Mouse (Mus musculus): ENCODE measurements around the gene Mthfd1l.

Mthfd1l gene

DNA sequence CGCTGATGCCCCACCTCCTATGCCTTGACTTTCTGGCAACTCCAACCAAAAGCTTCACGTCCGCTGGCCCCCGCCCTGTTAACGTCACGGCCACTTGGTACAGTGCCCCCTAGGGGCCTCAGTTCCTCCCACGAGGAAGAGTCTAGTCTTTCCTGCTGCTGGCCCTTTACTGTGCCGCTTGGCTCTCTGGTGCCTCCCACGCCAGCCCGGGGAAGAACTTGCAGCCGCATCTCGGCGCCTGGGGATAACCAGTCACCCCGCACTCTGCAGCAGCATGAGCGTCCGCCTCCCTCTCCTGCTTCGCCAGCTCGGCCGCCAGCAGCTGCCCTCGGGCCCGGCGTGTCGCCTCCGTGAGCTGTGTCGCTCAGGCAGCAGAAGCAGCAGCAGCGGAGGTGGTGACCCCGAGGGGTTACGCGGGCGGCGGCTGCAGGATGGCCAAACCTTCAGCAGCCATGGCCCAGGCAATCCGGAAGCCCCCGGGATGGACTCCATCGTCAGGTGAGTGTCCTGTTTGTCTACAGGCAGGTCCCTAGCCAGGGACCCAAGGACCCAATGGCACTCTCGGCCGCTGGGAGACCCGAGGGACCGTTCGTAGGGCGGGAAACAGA lies at the start of gene Mthfd1l:
TSS of gene Mthfd1l (plus strand) at position 138 of the 608 bp plus-strand sequence.
- peak; percentile 88 to 90 for DNase-seq (ENCODE audit: low spot score in 2 of 2)

DNA sequence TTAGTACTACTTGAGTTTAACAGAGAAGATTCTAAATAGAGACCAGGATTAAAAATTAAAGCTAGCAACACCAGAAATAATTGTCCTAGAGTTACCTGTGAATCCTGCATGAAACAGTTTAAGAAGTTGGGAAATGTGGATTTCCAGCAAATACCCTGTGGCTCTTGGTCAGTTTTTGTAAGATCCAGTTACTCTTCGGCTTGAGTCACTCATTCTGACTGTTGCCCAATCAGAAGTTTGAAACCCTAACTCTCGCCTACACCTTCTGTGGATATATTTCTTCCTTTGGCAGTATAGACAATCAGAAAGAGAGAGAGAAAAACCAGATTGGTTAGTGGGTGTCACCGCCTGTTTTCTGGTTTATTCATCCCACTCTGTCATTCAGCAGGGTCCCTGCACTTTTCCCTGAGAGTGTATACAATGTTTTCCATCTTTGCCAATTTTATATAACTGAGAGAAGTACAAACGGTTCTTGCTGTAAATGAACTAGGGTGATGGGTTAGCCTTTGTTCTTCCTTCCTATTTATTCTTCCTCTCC lies 44.8 kb upstream of the Mthfd1l start:
- DNase-seq (ENCODE audit: low spot score in 2 of 2): no peak

DNA sequence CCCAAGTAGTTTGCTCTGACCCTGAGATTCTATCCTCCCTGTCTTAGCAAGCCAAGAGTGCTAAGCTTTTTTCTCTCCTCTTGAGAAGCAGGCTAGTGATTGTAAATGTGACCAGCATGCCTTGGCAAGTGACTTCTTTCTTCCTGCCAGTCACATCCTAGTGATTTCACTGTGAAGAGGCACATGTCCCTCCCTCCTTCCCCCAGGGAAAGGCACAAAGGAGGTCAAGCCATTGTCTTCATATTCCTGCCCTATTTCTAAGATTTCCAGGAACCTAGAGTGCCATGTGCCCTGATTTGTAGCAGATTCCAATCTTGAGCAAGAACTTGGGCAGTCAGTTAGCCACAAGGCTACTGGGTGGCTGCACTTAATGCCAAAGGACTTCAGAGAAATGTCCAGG lies 41.1 kb upstream of the Mthfd1l start:
- no peak for DNase-seq (ENCODE audit: low spot score in 2 of 2)

DNA sequence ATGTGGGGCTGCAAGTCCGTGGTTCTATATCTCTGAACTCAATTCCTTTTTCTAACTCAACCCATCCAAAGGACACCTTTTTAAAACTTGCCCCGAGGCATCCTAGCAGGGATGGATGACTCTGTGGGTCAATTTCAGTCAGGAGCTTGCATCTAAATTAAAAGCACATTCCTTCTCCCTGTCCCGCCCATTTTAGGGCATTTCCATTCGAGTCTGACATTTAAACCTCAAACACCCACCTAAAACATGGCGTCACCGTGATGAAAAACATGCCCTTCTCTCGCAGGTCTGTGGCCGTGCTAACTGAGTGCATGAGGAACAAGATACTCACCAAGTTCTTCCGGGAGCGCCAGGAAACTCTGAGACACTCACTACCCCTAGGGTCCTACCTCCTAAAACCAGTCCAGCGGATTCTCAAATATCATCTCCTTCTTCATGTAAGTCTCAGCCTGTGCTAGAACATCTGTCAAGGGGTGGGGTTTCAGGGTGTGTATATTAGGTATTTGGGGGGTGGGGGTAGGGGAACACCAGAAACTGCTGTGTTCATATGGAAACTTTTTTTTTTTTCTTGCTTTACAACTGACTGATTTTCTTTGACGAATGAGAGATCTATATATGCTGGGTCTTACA lies 39.5 kb upstream of the Mthfd1l start:
- no peak for DNase-seq (ENCODE audit: low spot score in 2 of 2)

DNA sequence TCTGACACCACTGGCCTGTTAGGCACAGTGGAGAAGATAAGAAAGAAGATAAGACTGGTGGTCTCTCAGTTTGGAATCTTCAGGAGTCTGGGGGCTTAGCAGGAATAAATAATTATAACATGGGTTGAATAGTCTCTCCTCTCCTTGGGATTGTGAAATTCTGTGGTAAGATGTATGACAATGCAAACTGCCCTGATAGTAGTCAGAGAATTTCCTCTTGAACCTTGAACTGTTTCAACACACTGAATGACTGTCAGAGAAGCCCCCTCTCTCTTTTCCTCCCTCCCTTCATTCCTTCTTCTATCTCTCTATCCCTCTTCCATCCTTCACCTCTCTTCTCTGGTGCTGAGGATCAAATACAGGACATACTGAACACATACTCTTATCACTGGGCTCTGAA lies 36.1 kb upstream of the Mthfd1l start:
- DNase-seq (ENCODE audit: low spot score in 2 of 2): no peak

DNA sequence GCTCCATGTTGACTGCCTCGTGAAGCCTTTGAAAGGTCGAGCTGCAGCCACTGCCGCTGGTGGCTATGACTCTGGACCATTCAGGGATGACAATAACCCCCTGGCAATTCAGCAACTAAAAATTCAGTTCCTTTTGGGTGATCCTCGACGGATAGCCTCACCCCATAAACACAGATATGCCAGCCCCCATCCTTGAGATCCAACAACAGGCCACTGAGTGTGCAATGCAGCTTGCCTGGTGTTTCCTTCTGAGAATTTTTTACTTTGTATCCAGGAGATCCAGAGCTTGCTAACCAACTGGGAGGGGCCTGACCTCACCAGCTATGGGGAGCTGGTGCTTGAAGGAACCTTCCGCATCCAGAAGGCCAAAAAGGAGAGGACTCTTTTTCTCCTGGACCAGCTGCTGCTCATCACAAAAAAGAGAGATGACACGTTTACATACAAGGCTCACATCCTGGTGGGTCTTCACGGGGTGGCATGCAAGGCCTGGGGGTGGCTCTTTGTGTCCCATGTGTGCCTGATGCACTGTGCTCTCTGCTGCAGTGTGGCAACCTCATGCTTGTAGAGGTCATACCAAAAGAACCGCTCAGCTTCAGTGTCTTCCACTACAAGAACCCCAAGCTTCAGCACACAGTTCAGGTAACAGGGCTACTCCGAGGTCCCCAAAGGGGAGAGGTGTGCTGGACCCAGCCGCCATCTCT lies 32.9 kb upstream of the Mthfd1l start:
- no peak for DNase-seq (ENCODE audit: low spot score in 2 of 2)

DNA sequence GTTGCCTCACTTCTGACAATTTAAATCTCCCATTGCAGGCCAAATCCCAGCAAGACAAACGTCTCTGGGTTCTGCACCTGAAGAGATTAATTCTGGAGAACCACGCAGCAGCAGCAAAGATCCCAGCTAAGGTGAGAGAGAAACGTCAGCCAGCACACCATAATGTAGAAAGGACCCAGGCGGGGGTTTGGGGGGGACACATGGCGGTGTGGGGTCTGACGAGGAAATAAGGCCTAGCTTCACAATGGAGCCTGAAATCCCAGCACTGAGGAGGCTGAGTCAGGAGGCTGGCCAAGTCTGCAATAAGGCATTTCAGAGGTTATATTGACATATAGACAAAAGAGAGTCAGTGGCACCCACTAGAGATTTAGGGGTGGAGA lies 32.3 kb upstream of the Mthfd1l start:
- no peak for DNase-seq (ENCODE audit: low spot score in 2 of 2)

DNA sequence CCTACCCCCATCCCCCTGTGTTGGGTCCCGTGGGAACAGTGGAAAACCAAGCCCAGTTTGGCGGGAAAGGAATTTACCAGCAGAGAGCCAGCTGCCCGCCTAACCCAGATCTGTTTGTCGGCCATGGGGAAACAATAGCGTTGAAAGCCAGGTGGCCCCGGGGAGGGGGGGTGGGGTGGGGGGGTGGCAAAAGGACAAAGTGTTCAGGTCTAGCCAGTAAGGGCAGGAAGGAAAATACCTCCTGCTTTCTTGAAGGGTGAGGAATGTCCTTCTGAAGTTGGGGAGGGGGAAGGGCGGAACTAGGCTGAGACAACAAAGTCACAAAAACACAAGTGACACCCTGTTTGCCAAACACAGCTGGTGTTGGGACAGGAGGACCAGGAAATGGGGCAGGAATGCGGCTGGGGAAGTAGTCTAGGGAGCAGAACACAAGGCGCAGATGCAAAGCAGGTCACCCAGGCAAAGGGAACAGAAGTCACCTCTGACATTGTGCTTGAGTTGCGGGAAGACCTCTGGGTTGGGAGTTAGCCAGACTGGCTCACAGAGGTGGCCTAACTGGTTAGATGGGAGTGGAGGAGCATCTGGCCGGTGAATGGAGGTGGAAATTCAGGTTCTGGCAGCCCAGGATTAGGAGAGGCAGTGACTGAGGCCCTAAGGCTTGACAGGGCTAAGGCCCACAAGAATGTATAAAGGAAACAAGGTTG lies 31.7 kb upstream of the Mthfd1l start:
- DNase-seq (ENCODE audit: low spot score in 2 of 2): no peak

DNA sequence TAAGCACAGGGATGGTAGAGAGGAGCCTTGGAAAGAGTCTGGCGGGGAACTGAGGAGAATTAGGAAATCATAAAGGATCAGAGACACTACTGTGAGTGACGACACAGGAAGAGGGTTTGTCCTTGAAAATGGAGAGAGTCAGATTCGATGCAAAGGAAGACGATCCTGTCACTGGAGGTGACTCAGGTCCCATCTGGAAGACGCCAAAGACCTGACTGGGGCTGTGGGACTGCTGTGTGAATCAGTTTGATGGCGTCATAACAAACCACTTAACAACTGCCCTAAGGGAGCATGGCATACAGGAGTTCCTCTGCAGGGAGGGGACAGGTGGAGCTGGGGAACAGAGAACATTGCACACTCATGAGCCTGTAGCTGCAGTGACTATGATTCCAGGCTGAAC lies 30.6 kb upstream of the Mthfd1l start:
- no peak for DNase-seq (ENCODE audit: low spot score in 2 of 2)

DNA sequence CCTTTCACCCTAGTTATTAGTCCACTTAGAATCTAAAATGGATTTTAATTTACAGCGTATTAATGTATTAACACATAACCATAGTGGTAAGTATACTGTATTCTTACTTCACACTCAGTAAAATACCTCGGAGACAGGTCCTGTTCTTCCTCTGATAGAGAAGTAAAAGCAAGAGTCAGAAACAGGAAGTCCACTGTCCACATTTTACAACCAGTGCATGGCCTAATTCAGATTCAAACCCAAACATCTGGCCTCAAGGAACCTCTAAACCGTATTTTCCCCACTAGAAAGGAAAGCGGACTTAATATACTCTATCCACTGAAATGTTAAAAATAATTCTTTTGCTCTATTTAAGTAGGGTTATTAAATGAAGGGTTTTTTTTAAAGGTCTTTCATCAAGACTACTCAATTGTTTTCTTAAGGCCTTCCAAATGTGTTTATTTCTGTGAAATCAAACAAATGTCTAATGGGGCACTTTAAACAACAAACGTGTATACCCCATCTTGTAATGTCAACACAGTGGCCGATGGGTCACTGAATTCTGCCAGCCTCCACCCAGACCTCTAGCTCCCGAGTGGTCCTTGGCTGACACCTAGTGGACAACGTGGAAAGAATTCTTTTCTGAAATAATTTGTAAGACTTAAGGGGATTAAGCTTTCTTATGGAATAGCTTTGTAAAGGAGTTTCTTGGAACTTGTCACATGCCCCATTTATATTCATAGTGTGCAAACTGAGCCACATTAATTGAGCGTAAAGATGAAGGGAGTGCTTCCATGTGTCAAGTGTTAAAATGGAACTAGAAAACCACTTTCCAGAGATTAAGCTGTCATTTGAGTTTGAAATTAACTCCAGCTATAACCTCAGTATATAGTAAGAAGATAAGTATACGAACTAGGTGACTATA lies 29.2 kb upstream of the Mthfd1l start:
- peak; percentile 40 to 80 for DNase-seq (ENCODE audit: low spot score in 2 of 2)

DNA sequence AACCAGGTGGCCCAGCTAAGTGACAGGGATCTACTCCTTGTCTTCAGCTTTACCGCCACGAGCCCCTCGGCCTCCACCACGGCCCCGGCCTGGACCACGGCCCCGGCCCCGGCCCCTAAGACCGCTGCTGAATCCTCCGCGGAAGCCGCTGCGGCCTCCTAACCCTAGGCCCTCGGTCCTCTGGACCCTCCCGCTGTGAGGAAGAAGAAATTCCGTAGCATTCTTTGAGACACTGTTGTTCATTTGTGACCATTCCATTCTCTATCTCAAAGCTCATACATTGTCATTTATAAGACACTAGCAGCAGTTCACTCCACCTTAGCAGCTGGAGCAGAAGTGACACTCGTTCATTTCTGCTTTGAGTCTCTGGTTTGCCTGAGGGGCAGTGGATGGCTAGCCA lies 26.0 kb upstream of the Mthfd1l start:
- DNase-seq (ENCODE audit: low spot score in 2 of 2): no peak

DNA sequence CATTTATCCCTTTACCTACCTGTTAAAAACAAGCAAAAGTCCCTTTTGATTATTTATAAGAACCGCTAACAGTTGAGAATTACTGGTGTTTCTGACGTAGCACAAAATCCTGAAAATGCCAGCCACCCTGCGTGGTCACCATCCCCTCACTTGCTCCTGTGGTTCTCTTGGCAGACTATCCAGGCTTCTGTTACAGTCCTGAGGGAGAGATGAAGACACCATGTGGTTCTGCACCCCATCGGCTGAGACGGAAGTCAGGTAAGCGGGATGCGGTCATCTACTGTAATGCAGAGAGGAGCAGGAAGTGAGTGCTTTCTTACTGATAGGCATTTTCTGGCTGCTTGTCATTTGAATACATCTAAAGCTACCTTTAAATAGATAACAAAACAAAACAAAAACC lies 25.6 kb upstream of the Mthfd1l start:
- no peak for DNase-seq (ENCODE audit: low spot score in 2 of 2)

DNA sequence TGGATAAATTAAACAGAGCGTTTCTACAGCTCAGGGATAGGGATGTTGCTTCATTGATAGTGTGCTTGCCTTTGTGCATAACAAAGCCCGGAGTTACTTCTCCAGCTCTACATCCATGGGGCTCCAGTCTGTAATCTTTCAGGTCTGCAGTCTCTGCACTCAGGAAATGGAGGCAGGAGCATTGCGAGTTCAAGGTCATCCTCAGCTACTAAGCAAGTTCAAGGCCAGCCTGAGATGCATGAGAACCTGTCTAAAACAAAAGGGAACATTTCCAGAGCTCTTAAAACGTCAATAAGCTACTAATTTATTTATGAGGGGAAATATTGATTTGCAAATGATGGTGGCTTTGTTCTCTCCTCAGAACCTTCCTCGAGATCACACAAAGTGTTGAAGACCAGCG lies 23.6 kb upstream of the Mthfd1l start:
- no peak for DNase-seq (ENCODE audit: low spot score in 2 of 2)

DNA sequence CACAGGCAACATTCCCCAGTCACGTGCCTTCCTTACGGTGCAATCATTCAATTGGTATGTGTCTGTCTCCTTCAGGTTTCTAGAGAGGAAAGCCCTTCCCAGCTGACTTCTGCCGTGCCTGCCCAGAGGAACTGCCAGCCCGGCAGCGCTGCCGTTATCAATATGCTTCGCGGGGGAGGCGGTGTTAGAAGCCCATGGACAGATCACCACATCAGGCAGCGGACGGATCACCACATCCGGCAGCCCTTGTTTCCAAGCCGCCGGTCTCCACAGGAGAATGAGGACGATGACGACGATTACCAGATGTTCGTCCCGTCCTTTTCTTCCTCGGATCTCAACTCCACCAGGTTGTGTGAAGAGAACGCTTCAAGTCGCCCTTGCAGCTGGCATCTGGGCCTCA lies 16.4 kb upstream of the Mthfd1l start:
- no peak for DNase-seq (ENCODE audit: low spot score in 2 of 2)

DNA sequence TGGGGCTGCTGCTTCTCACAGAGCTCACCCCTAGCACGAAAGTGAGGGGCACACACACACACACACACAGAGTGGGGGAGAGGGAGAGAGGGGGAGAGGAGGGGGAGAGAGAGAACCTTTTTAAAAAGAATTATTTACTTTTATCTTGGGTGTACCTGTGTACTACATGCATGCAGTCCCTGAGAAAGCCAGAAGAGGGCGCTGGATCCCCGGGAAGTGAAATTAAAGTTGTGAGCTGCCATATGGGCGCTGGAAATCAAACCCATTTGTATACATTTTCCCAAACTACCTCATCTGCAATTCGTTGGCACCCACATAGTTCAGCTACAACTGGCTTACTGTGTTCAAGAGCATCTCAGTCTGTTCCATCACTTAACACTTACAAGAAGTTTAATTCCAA lies 14.3 kb upstream of the Mthfd1l start:
- no peak for DNase-seq (ENCODE audit: low spot score in 2 of 2)

DNA sequence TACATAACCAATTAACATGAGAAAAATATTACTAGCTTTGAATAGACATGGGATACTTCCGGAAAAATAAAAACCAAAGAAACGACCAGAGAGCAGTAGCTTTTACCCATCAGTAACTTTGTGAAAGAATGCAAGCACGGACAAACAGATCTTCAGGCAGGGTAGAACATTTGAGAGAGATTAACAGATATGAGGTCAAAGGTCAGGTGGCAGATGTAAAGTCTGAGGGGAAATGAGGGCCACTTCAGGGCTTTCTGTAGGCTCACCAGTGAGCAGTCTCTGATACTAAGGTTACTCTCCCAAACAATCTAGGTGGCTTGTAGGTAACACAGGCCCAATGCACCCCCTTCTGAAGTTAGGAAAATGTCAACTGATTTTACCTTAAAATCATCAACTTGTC lies 3.9 kb upstream of the Mthfd1l start:
- no peak for DNase-seq (ENCODE audit: low spot score in 2 of 2)

DNA sequence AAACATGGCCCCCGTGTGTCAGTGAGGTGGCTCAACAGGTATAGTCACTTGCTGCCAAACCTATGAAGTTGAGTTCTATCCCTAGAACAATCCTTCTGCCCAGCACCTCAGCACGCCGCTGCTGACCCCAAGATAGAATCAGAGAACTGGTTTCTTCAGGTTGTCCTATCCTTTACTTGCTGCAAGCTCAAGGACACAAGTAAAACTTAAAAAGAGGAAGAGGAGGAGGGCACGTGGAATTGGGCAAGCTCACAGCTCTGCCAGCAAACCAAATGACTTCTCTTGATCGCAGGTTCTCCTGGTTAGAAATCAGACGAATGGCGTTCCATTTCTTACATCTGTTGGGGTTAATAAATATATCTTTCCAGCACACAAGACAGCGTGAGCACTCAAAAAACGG lies 681 bp upstream of the Mthfd1l start:
- DNase-seq (ENCODE audit: low spot score in 2 of 2): no peak

DNA sequence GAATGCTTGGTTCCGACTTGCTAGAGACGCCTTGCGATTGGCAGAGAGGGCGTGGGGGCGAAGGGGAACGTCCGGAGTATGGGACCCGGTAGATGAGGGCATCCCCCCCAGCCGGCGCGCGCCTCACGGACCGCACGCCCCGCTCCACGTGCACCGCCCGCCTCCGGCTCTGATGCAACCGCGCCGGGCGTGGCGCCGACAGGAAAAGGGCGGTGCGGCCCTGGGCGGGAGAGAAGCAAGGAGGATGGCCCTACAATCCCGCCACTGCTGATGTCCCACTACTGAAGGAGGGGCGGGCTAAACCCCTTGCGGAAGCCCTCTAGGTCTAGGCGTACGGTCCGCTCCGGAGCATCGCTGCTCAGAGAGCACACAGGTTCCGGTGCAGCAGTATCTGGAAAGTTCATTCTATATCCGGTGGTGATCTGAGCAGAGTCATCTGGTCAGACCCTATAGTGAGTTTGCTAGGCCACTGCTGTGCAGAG lies 712 bp downstream of the Mthfd1l start:
- peak; percentile 90 to 91 for DNase-seq (ENCODE audit: low spot score in 2 of 2)

DNA sequence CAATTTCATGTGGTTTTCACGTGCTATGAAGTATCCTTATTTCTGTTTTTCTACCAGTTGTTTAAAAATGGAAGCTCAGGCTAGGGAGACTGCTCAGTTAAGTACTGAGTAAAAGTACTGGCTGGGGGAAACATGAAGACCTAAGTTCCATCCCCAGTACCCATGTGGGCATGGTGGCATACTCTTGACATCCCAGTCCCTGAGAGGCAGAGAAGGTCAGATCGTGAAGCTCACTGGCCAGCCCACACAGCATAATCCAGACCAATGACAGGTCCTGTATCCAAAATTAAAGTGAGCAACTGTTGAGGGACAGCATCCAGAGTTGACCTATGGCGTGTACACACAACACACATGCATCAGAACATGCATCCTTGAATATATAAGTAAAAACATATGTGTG lies 1.5 kb downstream of the Mthfd1l start:
- no peak for DNase-seq (ENCODE audit: low spot score in 2 of 2)

DNA sequence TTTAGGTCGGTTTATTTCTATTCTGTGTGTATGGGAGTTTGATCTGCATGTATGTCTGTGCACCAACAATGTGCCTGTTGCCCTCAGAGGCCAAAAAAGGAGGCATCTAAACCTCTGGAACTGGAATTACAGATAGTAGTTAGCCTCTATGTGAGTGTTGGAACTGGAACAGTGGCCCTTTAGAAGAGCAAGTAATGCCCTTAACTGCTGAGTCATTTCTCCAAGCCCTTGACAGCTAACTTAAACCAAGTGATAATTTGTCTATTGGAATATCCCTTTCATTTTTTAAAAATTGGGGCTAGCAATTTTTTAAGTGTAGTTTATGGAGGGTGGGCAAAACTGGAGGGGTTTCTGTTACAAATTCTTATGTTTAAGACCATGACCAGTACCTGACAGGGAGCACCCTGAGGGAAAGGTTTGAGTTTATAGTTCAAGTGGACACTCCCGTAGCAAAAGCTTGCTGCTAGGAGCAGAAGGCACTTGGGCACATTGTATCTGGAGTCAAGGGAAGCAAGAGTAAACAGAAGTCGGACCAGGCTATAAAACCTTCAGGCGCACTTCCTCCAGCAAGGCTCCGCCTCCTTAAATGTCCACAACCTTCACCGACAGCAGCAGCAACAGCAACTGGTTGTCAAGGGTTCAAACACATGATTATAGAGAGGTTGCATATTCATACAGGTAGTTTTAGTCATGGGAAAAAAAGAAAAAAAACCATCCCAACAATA lies 3.1 kb downstream of the Mthfd1l start:
- DNase-seq (ENCODE audit: low spot score in 2 of 2): no peak

DNA sequence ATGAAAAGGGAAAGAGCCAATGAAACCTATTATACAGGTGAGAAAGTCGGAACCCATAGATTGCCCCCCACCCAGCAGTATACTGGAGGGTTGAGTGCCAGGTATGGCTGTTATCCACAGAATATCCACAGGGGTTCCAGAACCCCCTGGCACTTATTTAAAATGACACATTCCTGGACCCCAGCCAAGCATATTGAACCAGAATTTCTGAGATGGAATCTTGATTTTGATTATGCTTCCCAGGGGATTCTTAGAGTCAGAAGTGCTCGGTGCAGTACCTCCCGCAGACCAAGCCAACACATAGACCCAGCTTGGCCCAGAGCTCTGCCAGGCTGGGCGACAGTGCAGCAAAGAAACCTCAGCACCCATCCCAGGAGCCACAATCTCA lies 3.7 kb downstream of the Mthfd1l start:
- DNase-seq (ENCODE audit: low spot score in 2 of 2): no peak

All from right cerebral cortex, postnatal 10 days (tissue).